Mouse (Mus musculus): Measurements from ENCODE around the gene Ift22.
A peak's percentile ranks its signal among the peaks of the same experiment; 100 is the strongest.
"Not testable (repeated sequence)": the region's sequence is repeated elsewhere in the genome, so short reads cannot be mapped to it uniquely, and the experiment has no call there.

The Ift22 gene

GRCm38 (mm10) chr5:136947874-136948273, 39.9 kb downstream of the Ift22 start:
- no peak for DNase-seq (ENCODE audit: low read depth, low spot score)

GRCm38 (mm10) chr5:136949551-136950336, 41.8 kb downstream of the Ift22 start:
- DNase-seq (ENCODE audit: low read depth, low spot score), result not testable (repeated sequence)

- no peak for DNase-seq (ENCODE audit: low read depth, low spot score)
These were observed 42.6 kb downstream of the Ift22 start for GRCm38 (mm10) chr5:136950521-136950920.

GRCm38 (mm10) chr5:136952153-136952552, 44.2 kb downstream of the Ift22 start:
- DNase-seq (ENCODE audit: low read depth, low spot score), result no peak

- DNase-seq (ENCODE audit: low read depth, low spot score), result peak; percentile 97
These were observed 45.1 kb downstream of the Ift22 start, which contains the start of gene Fis1 for GRCm38 (mm10) chr5:136953015-136953414. Gene Fis1 (plus strand): TSS chr5:136953275.

GRCm38 (mm10) chr5:136953440-136953951, 45.5 kb downstream of the Ift22 start:
- DNase-seq (ENCODE audit: low read depth, low spot score), result no peak

- DNase-seq (ENCODE audit: low read depth, low spot score), result no peak
These were observed 47.7 kb downstream of the Ift22 start for GRCm38 (mm10) chr5:136955622-136956021.

- DNase-seq (ENCODE audit: low read depth, low spot score), result no peak
These were observed 49.3 kb downstream of the Ift22 start for GRCm38 (mm10) chr5:136957250-136957649.

GRCm38 (mm10) chr5:136958991-136959605, 51.1 kb downstream of the Ift22 start:
- no peak for DNase-seq (ENCODE audit: low read depth, low spot score)

- DNase-seq (ENCODE audit: low read depth, low spot score), result no peak
These were observed 52.1 kb downstream of the Ift22 start for GRCm38 (mm10) chr5:136960053-136960452.

- no peak for DNase-seq (ENCODE audit: low read depth, low spot score)
These were observed 53.5 kb downstream of the Ift22 start for GRCm38 (mm10) chr5:136961334-136961982.

- peak; percentile 77 for DNase-seq (ENCODE audit: low read depth, low spot score)
These were observed 54.1 kb downstream of the Ift22 start for GRCm38 (mm10) chr5:136961983-136962461.

GRCm38 (mm10) chr5:136962501-136962900, 54.6 kb downstream of the Ift22 start:
- no peak for DNase-seq (ENCODE audit: low read depth, low spot score)

GRCm38 (mm10) chr5:136962966-136963540, 55.1 kb downstream of the Ift22 start:
- no peak for DNase-seq (ENCODE audit: low read depth, low spot score)
